10 mouse cellular contexts compared by ENCODE assay signal in the genomic region with DNA sequence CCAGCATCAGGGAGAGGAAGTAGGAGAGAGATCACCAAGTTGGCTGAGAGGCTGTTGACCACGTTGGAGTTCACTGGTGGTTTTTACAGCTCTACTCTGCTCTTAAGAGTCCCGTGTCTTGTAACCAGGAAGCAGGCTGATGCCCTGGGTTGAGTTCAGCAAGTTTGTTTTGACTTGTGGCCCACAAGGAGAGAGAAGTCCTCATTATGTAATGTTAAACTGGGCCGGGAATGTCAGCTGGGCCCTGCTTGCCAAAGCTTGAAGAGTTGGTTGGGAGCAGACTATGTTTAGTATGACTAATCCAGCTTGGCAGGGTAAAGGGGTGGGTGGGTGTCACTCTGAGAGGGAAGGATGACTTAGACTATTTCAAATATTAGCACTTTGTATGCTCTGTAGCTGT.
DNase-seq lines count a peak whose midpoint lies in the region; ATAC-seq lines count a peak whose summit lies in the region.
"Had no signal": no experiment of that assay in that cellular context is flagged by ENCODE, and none has a peak within 500 bp of the region (broad histone marks: within the 10 kb centered on the region; RNA-seq: fewer than 3 reads in every experiment).

No protein-coding gene starts in this region.

- H3K36me3 ChIP-seq in heart, embryonic 11.5 days (ENCODE audit: control insufficient read depth, insufficient read depth, low read length) = no peaks in the 10 kb centered on the region
- no peaks in the 10 kb centered on the region for H3K36me3 ChIP-seq in limb, embryonic 15.5 days
- H3K36me3 ChIP-seq: G1E had no signal

- no peaks in the 10 kb centered on the region for H3K27me3 ChIP-seq in heart, embryonic 11.5 days (ENCODE audit: control insufficient read depth, insufficient read depth, low read length)
- H3K27me3 ChIP-seq in limb, embryonic 15.5 days = no peaks in the 10 kb centered on the region

- no peak for ATAC-seq in heart, embryonic 11.5 days (replicated peaks; ENCODE audit: insufficient number of reproducible peaks, low FRiP score, low TSS enrichment)
- ATAC-seq in limb, embryonic 15.5 days (ENCODE audit: insufficient number of reproducible peaks, low FRiP score, low TSS enrichment, low read depth) = no peak; the same call in 1 of the 2 replicates
- ATAC-seq in erythroblast, adult 5-6 weeks (replicated peaks; ENCODE audit: low FRiP score, poor library complexity, severe bottlenecking) = no peak
- ATAC-seq in megakaryocyte, adult 5-6 weeks (ENCODE audit: poor library complexity, severe bottlenecking) = no peak

- no peaks in the 10 kb centered on the region for H3K9me3 ChIP-seq in heart, embryonic 11.5 days (replicated peaks; ENCODE audit: control insufficient read depth, low read length)
- H3K9me3 ChIP-seq in limb, embryonic 15.5 days = no peaks in the 10 kb centered on the region
- H3K9me3 ChIP-seq: G1E had no signal

- H3K27ac ChIP-seq in heart, embryonic 11.5 days (ENCODE audit: low read depth, low read length) = no peak overlapping the region
- peak overlapping the region; percentile 71 for H3K27ac ChIP-seq in limb, embryonic 15.5 days

- 69% methylated on average over 3 of the region's 3 CpGs for WGBS in heart, embryonic 11.5 days (ENCODE audit: insufficient replicate concordance)
- 30% methylated on average over 3 of the region's 3 CpGs for WGBS in limb, embryonic 15.5 days

- peaks cover 8% of the 10 kb centered on the region for H3K4me1 ChIP-seq in heart, embryonic 11.5 days (ENCODE audit: control insufficient read depth, insufficient read depth, low read length)
- peaks cover 71% of the 10 kb centered on the region for H3K4me1 ChIP-seq in limb, embryonic 15.5 days

- peak; percentile 70 to 83 for DNase-seq in heart, adult 18-20 months
- peak; percentile 91 for DNase-seq in Muller cell, postnatal 12 days (ENCODE audit: inconsistent ontology term)
- DNase-seq in heart, adult 8-10 months (ENCODE audit: low spot score) = peak; percentile 72
- no peak for DNase-seq in embryo, embryonic 11 days
- DNase-seq: lung, embryonic 14.5 days had no signal

- no peak overlapping the region for H3K4me3 ChIP-seq in heart, embryonic 11.5 days (ENCODE audit: low read depth, low read length)
- H3K4me3 ChIP-seq in limb, embryonic 15.5 days = no peak overlapping the region

- no peak overlapping the region for H3K4me2 ChIP-seq in heart, embryonic 11.5 days
- no peak overlapping the region for H3K4me2 ChIP-seq in limb, embryonic 15.5 days
- H3K4me2 ChIP-seq: lung, embryonic 14.5 days had no signal

- no peak overlapping the region for H3K9ac ChIP-seq in heart, embryonic 11.5 days (ENCODE audit: low read depth, low read length)
- H3K9ac ChIP-seq in limb, embryonic 15.5 days = no peak overlapping the region
- H3K9ac ChIP-seq: lung, embryonic 14.5 days had no signal
